Mouse (Mus musculus) MEL (cell line): Measurements from ENCODE around the gene Smc6. TPM values are rescaled to one million over a fixed set of nuclear protein-coding genes. Genes with fewer than 3 reads are reported as not detected.
A peak's percentile ranks its signal among the peaks of the same experiment; 100 is the strongest.

Source experiments
- DNase-seq: peaks from one replicate; pipeline ENCODE4 v3.0.0; 2011; ENCODE audit warnings: low read depth, low spot score
- H3K27ac ChIP-seq: 2 replicates; pipeline ENCODE4 v1.5.1; 2012; ENCODE audit warnings: low read depth, mild to moderate bottlenecking, control low read depth, low read length, moderate library complexity; ENCODE audit not compliant: control insufficient read depth
- H3K27me3 ChIP-seq, 2 experiments: fragments of 150-350 bp in 1 of 2; sonication (generic) in 1 of 2; 2 replicates each; pipeline ENCODE4 v1.6.1; 2012; ENCODE audit warnings: low read length in 2 of 2, mild to moderate bottlenecking in 2 of 2, improper control_type of control experiment in 1 of 2, moderate library complexity in 1 of 2; ENCODE audit not compliant: insufficient read depth in 2 of 2, control insufficient read depth in 1 of 2
- H3K36me3 ChIP-seq, 2 experiments: 2 replicates each; pipeline ENCODE4 v1.6.1; 2012 to 2014; ENCODE audit warnings: low read length in 2 of 2, improper control_type of control experiment in 1 of 2, inconsistent platforms in 1 of 2, mild to moderate bottlenecking in 1 of 2; ENCODE audit not compliant: insufficient read depth in 2 of 2, control insufficient read depth in 1 of 2
- H3K4me1 ChIP-seq, 2 experiments: fragments of 150-350 bp in 1 of 2; sonication (generic) in 1 of 2; 2 replicates each; pipeline ENCODE4 v1.6.1; 2012; ENCODE audit warnings: low read length in 2 of 2, improper control_type of control experiment in 1 of 2, mild to moderate bottlenecking in 1 of 2; ENCODE audit not compliant: insufficient read depth in 2 of 2, control insufficient read depth in 1 of 2
- H3K4me3 ChIP-seq, 2 experiments: fragments of 150-350 bp in 1 of 2; sonication (generic) in 1 of 2; 2 replicates each; pipeline ENCODE4 v1.5.1; 2012; ENCODE audit warnings: low read depth in 2 of 2, low read length in 2 of 2, mild to moderate bottlenecking in 2 of 2, moderate library complexity in 2 of 2, control low read depth in 1 of 2, improper control_type of control experiment in 1 of 2; ENCODE audit not compliant: control insufficient read depth in 1 of 2, insufficient read depth in 1 of 2
- H3K79me2 ChIP-seq: 2 replicates; pipeline ENCODE4 v1.6.1; 2012; ENCODE audit warnings: mild to moderate bottlenecking, low read length, moderate library complexity; ENCODE audit not compliant: control insufficient read depth, poor library complexity, insufficient read depth
- H3K9ac ChIP-seq: 2 replicates; pipeline ENCODE4 v1.6.1; 2012; ENCODE audit warnings: low read depth, mild to moderate bottlenecking, control low read depth, low read length, moderate library complexity; ENCODE audit not compliant: control insufficient read depth, poor library complexity, severe bottlenecking
- H3K9me3 ChIP-seq: fragments of 150-350 bp; sonication (generic); replicated peaks from 2 replicates; pipeline ENCODE4 v1.6.1; 2012; ENCODE audit warnings: mild to moderate bottlenecking, low read length, improper control_type of control experiment, moderate library complexity; ENCODE audit not compliant: insufficient read depth
- CHD1 ChIP-seq: IDR thresholded peaks from 2 replicates; pipeline ENCODE4 v1.6.1; 2012; ENCODE audit warnings: low read depth, mild to moderate bottlenecking, inconsistent platforms, low read length, improper control_type of control experiment
- CHD2 ChIP-seq: IDR thresholded peaks from 2 replicates; pipeline ENCODE4 v1.6.1; 2011; ENCODE audit warnings: low read length, improper control_type of control experiment
- EP300 ChIP-seq, 2 experiments: IDR thresholded peaks; 2 replicates each; pipeline ENCODE4 v1.6.1; 2011; ENCODE audit warnings: improper control_type of control experiment in 2 of 2, low read length in 2 of 2, low read depth in 1 of 2, mild to moderate bottlenecking in 1 of 2
- GABPA ChIP-seq: IDR thresholded peaks from 2 replicates; pipeline ENCODE4 v1.6.1; 2012; ENCODE audit warnings: low read depth, mild to moderate bottlenecking, inconsistent platforms, low read length, improper control_type of control experiment, moderate library complexity
- GATA1 ChIP-seq: IDR thresholded peaks from 2 replicates; pipeline ENCODE4 v1.6.1; 2011; ENCODE audit warnings: low read depth, low read length, improper control_type of control experiment
- HCFC1 ChIP-seq: IDR thresholded peaks from 2 replicates; pipeline ENCODE4 v1.6.1; 2012; ENCODE audit warnings: low read depth, mild to moderate bottlenecking, inconsistent platforms, low read length, improper control_type of control experiment, moderate library complexity
- JUND ChIP-seq: IDR thresholded peaks from 2 replicates; pipeline ENCODE4 v1.6.1; 2011; ENCODE audit warnings: low read depth, mild to moderate bottlenecking, improper control_type of control experiment, low read length
- KAT2A ChIP-seq: conservative IDR thresholded peaks from 2 replicates; pipeline ENCODE4 v1.6.1; 2012; ENCODE audit warnings: low read depth, low read length, improper control_type of control experiment, inconsistent platforms
- MAFK ChIP-seq: IDR thresholded peaks from 2 replicates; pipeline ENCODE4 v1.6.1; 2011; ENCODE audit warnings: low read depth, mild to moderate bottlenecking, low read length, improper control_type of control experiment, borderline replicate concordance
- MAX ChIP-seq: IDR thresholded peaks from 2 replicates; pipeline ENCODE4 v1.6.1; 2011; ENCODE audit warnings: low read length, improper control_type of control experiment
- MAZ ChIP-seq: IDR thresholded peaks from 2 replicates; pipeline ENCODE4 v1.6.1; 2012; ENCODE audit warnings: low read depth, mild to moderate bottlenecking, inconsistent platforms, low read length, improper control_type of control experiment
- MEF2A ChIP-seq: IDR thresholded peaks from 2 replicates; pipeline ENCODE4 v1.6.1; 2014; ENCODE audit warnings: low read depth, mild to moderate bottlenecking, inconsistent platforms, low read length, improper control_type of control experiment; ENCODE audit not compliant: poor library complexity, insufficient replicate concordance, severe bottlenecking; ENCODE audit errors: extremely low read depth
- NRF1 ChIP-seq: IDR thresholded peaks from 2 replicates; pipeline ENCODE4 v1.6.1; 2014; ENCODE audit warnings: low read depth, mild to moderate bottlenecking, inconsistent platforms, low read length, improper control_type of control experiment, moderate library complexity; ENCODE audit not compliant: poor library complexity, insufficient read depth, severe bottlenecking
- POLR2A ChIP-seq, 2 experiments: IDR thresholded peaks; 2 replicates each; pipeline ENCODE4 v1.6.1; 2011 to 2012; ENCODE audit warnings: low read length in 2 of 2, mild to moderate bottlenecking in 2 of 2, control low read depth in 1 of 2, improper control_type of control experiment in 1 of 2, low read depth in 1 of 2, moderate library complexity in 1 of 2; ENCODE audit not compliant: control insufficient read depth in 1 of 2, insufficient read depth in 1 of 2, poor library complexity in 1 of 2
- POLR2AphosphoS2 ChIP-seq: IDR thresholded peaks from 2 replicates; pipeline ENCODE4 v1.6.1; 2011; ENCODE audit warnings: low read length, improper control_type of control experiment
- SIN3A ChIP-seq: IDR thresholded peaks from 2 replicates; pipeline ENCODE4 v1.6.1; 2012; ENCODE audit warnings: low read length, improper control_type of control experiment, inconsistent platforms
- SMC3 ChIP-seq: IDR thresholded peaks from 2 replicates; pipeline ENCODE4 v1.6.1; 2011; ENCODE audit warnings: low read depth, low read length, improper control_type of control experiment
- TBP ChIP-seq: IDR thresholded peaks from 2 replicates; pipeline ENCODE4 v1.8.0; 2011; ENCODE audit warnings: low read depth, low read length, improper control_type of control experiment
- USF1 ChIP-seq: IDR thresholded peaks from 2 replicates; pipeline ENCODE4 v1.6.1; 2014; ENCODE audit warnings: low read depth, mild to moderate bottlenecking, inconsistent platforms, low read length, improper control_type of control experiment, moderate library complexity
- ZKSCAN1 ChIP-seq: IDR thresholded peaks from 2 replicates; pipeline ENCODE4 v1.6.1; 2012; ENCODE audit warnings: low read depth, mild to moderate bottlenecking, inconsistent platforms, low read length, improper control_type of control experiment, moderate library complexity
- polyA plus RNA-seq, 2 experiments: library from polyadenylated mRNA; stranded (reverse) in 1 of 2; unstranded in 1 of 2; fragments of >175 nt in 1 of 2; fragments of >200 nt in 1 of 2; gene quantifications; 2 replicates each; pipeline versions ENCODE4 v1.2.1 to v1.2.4; 2012; ENCODE audit warnings: low replicate concordance in 2 of 2, low read depth in 1 of 2; ENCODE audit not compliant: insufficient read length in 2 of 2, insufficient read depth in 1 of 2, missing spikeins in 1 of 2
- total RNA-seq: library from RNA; depleted of rRNA; stranded (reverse); fragments of 300-350 nt; gene quantifications from 2 replicates; pipeline ENCODE4 v1.2.3, GENCODE M21; 2012

Gene Smc6
- total and polyA plus RNA-seq, 3 experiments: 46.7 to 170 (median 63.3) TPM

DNA sequence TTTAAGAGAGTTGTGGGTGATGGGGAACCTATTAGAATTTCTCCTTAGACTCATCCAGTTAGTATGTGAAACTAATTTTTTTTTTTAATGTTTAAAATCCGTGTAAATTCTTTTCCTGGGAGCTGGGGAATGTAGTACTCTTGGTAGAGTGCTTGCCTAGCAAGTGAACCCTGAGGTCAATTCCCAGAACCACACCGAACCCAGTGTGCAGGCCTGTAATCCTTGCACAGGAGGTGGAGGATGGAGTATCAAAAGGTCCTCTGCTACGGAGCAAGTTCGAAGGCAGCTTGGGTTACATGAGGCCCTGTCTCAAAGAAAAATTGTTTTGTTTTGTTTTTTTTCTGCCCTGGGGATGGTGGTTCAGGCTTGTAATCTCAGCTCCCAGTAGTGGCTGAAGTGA, 1.3 kb downstream of the Smc6 start:
- TF ChIP-seq POLR2AphosphoS2 (no peak), GATA1 (no peak), NRF1 (no peak)
- TF ChIP-seq, all 39 proteins: peak for 0
- Histone ChIP-seq H3K36me3 (peaks cover 7 to 42% of the 10 kb centered on the region in 2 experiments; a peak in 3 of 4 replicates), H3K9ac (peak overlapping the region; percentile 99), H3K9me3 (no peaks in the 10 kb centered on the region), H3K27ac (no peak overlapping the region; the same call in 1 of the 2 replicates), H3K27me3 (no peaks in the 10 kb centered on the region), H3K79me2 (peaks cover 53% of the 10 kb centered on the region), H3K4me1 (peaks cover 10 to 14% of the 10 kb centered on the region in 2 experiments), H3K4me3 (peak overlapping the region; percentile 87 to 97)
- DNase-seq: peak; percentile 37

DNA sequence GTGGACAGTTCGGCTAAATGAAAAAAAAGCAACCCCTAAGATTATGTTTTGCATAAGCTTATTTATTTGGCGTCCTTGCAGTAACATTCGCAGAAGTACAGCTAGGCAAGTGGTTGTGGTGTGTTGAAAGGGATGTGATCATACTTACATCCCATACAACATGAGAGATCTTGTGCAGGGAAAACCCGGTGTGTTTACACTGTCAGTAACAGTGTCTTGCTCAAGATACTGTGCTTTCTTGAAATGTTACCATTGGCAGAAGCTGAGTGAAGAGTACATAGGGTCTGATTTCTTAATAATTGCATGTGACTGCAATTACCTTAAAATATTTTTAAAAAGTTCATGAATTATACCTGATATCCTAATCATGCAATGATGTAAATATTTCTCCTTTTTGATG, 6.9 kb downstream of the Smc6 start:
- Histone ChIP-seq H3K36me3 (peaks cover 26 to 27% of the 10 kb centered on the region in 2 experiments), H3K27me3 (no peaks in the 10 kb centered on the region), H3K4me3 (no peak overlapping the region), H3K4me1 (peaks cover 6 to 12% of the 10 kb centered on the region in 2 experiments), H3K9me3 (no peaks in the 10 kb centered on the region), H3K79me2 (peaks cover 19% of the 10 kb centered on the region), H3K9ac (no peak overlapping the region), H3K27ac (no peak overlapping the region)
- no peak for DNase-seq
- no peak for TF ChIP-seq SIN3A
- no peak for TF ChIP-seq MAZ
- TF ChIP-seq POLR2A (IDR thresholded peaks at IDR 0.05; ENCODE audit: control insufficient read depth in 1 of 2, insufficient read depth in 1 of 2, low read depth in 1 of 2, low read length in 2 of 2, poor library complexity in 1 of 2): no peak
- no peak for TF ChIP-seq GABPA
- no peak for TF ChIP-seq HCFC1
- no peak for TF ChIP-seq EP300 (IDR thresholded peaks at IDR 0.05; ENCODE audit: low read depth in 1 of 2, low read length in 2 of 2)
- TF ChIP-seq MAX: no peak
- no peak for TF ChIP-seq MEF2A
- TF ChIP-seq TBP: no peak
- no peak for TF ChIP-seq KAT2A
- no peak for TF ChIP-seq CHD2
- no peak for TF ChIP-seq JUND
- no peak for TF ChIP-seq USF1
- TF ChIP-seq MAFK: no peak
- TF ChIP-seq CHD1: no peak
- TF ChIP-seq ZKSCAN1: no peak
- no peak for TF ChIP-seq NRF1
- TF ChIP-seq SMC3: no peak
- TF ChIP-seq GATA1: no peak
